8 mouse cellular contexts compared by ENCODE assay signal in genomic region chr8:45627246-45628241, GRCm38 (mm10).
DNase-seq lines count a peak whose midpoint lies in the region; ATAC-seq lines count a peak whose summit lies in the region.

No protein-coding gene starts in this region.

- peak; percentile 63 for DNase-seq in WW6 (ENCODE audit: low read depth, low spot score)
- DNase-seq in cerebellum, adult 8-10 months = peak; percentile 62
- peak; percentile 49 for DNase-seq in hindlimb bud, embryonic 11.5 days (ENCODE audit: extremely low spot score, low read depth, low spot score)
- DNase-seq in left cerebral cortex, adult 8-10 months (ENCODE audit: low spot score in 2 of 2) = peak; percentile 62 to 85
- peak; percentile 30 to 47 for DNase-seq in lung, postnatal 4 days
- peak; percentile 83 to 86 for DNase-seq in right cerebral cortex, postnatal 36 days (ENCODE audit: low spot score in 2 of 2)
- no peak for DNase-seq in gastrocnemius, postnatal 25 days

- ATAC-seq in frontal cortex, adult (ENCODE audit: low TSS enrichment) = peak; percentile 94
